Mouse (Mus musculus) liver (tissue): ENCODE measurements around the gene Hoxa10.

Experiments
- DNase-seq: peaks from one replicate; pipeline ENCODE4 v3.0.0-alpha.2; 2020; ENCODE audit warnings: mixed read lengths

Hoxa10 gene

GRCm38 (mm10) chr6:52245040-52245756 lies 4.5 kb upstream of the Hoxa10 start:
- no peak for DNase-seq

GRCm38 (mm10) chr6:52244471-52245039 lies 3.9 kb upstream of the Hoxa10 start:
- no peak for DNase-seq

GRCm38 (mm10) chr6:52243681-52244121 lies 3.0 kb upstream of the Hoxa10 start:
- no peak for DNase-seq

- DNase-seq: no peak
These were observed 2.2 kb upstream of the Hoxa10 start for GRCm38 (mm10) chr6:52242801-52243332.

- DNase-seq: no peak
These were observed 457 bp upstream of the Hoxa10 start for GRCm38 (mm10) chr6:52241001-52241621.

- DNase-seq: no peak
These were observed 847 bp downstream of the Hoxa10 start for GRCm38 (mm10) chr6:52239625-52240388.

- DNase-seq: no peak
These were observed 1.7 kb downstream of the Hoxa10 start for GRCm38 (mm10) chr6:52238976-52239375.

- no peak for DNase-seq
These were observed 2.5 kb downstream of the Hoxa10 start for GRCm38 (mm10) chr6:52238155-52238545.

GRCm38 (mm10) chr6:52237346-52238154 lies 3.1 kb downstream of the Hoxa10 start:
- no peak for DNase-seq

GRCm38 (mm10) chr6:52236806-52237205 lies 3.8 kb downstream of the Hoxa10 start:
- DNase-seq: no peak

GRCm38 (mm10) chr6:52235866-52236265 lies 4.8 kb downstream of the Hoxa10 start:
- no peak for DNase-seq

GRCm38 (mm10) chr6:52235267-52235666 lies 5.4 kb downstream of the Hoxa10 start:
- no peak for DNase-seq

GRCm38 (mm10) chr6:52234428-52235140 lies 6.1 kb downstream of the Hoxa10 start:
- no peak for DNase-seq

- DNase-seq: no peak
These were observed 6.9 kb downstream of the Hoxa10 start for GRCm38 (mm10) chr6:52233546-52234427.

GRCm38 (mm10) chr6:52232984-52233545 lies 7.6 kb downstream of the Hoxa10 start:
- no peak for DNase-seq

- no peak for DNase-seq
These were observed 8.1 kb downstream of the Hoxa10 start for GRCm38 (mm10) chr6:52232568-52232965.

GRCm38 (mm10) chr6:52231885-52232567 lies 8.6 kb downstream of the Hoxa10 start:
- no peak for DNase-seq

GRCm38 (mm10) chr6:52230516-52231165 lies 10.0 kb downstream of the Hoxa10 start, which contains the start of gene Hoxa9:
TSS of gene Hoxa9 (minus strand) at chr6:52231089.
- DNase-seq: no peak
